In the genomic region with DNA sequence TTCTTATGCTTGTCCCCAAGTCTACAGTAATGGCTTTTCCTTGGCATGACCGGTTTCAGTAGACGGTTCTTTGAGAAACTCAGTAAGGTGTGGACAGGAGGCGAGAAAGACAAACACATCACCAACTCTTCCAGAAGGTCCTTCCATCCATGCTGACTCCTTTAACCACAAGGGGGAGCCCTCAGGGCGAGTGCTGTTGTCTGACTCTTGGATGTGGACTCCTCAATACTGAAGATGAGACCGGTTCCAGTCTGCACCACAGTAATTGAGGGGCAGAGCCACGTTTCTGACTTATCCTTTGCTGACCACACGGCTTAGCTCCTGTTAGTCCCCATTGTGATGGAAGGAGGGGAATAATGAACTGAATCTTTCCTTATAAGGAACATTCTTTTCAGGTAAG, we compare ENCODE assay signal across 8 mouse cellular contexts. TPM values are rescaled to one million over a fixed set of nuclear protein-coding genes. Genes with fewer than 3 reads are reported as not detected.
DNase-seq lines count a peak whose midpoint lies in the region; ATAC-seq and TF ChIP-seq lines count a peak whose summit lies in the region.

No protein-coding gene starts in this region.

- TF ChIP-seq POLR2A in heart, adult 2 months (IDR thresholded peaks at IDR 0.05; ENCODE audit: insufficient read depth, low read depth, low read length): no peak

- DNase-seq in heart, adult 11 months: peak; percentile 94
- peak; percentile 69 to 90 for DNase-seq in adrenal gland, adult (ENCODE audit: inconsistent age in 2 of 2, low spot score in 1 of 2)
- DNase-seq in heart, adult 2 months: peak; percentile 66 to 77
- peak; percentile 67 to 79 for DNase-seq in layer of hippocampus, adult 2 months (ENCODE audit: low spot score in 2 of 2)
- peak; percentile 68 for DNase-seq in splenic B cell, adult 2 months (ENCODE audit: low read depth, low spot score)

- H3K4me2 ChIP-seq in heart, embryonic 11.5 days: no peak overlapping the region

- no peak overlapping the region for H3K9ac ChIP-seq in heart, embryonic 11.5 days (ENCODE audit: low read depth, low read length)
- no peak overlapping the region for H3K9ac ChIP-seq in heart, adult 2 months (ENCODE audit: low read depth, low read length)

- TF ChIP-seq EP300 in heart, adult 2 months (IDR thresholded peaks at IDR 0.05; ENCODE audit: insufficient read depth, low read depth, low read length): peak; percentile 80

- H3K9me3 ChIP-seq in heart, embryonic 11.5 days (replicated peaks; ENCODE audit: control insufficient read depth, low read length): no peaks in the 10 kb centered on the region
- no peaks in the 10 kb centered on the region for H3K9me3 ChIP-seq in megakaryocyte, embryonic 14.5 days

- TF ChIP-seq CTCF in heart, adult 2 months (IDR thresholded peaks at IDR 0.05): peak; percentile 99
- peak; percentile 95 for TF ChIP-seq CTCF in layer of hippocampus, adult 2 months (conservative IDR thresholded peaks at IDR 0.05)

- intact Hi-C loops in heart, adult 2 months (cut with DNase I): loop anchor here (1.0 kb wide), 1 partner anchor 175 kb away; no protein-coding TSS in a partner anchor

- no peaks in the 10 kb centered on the region for H3K27me3 ChIP-seq in heart, embryonic 11.5 days (ENCODE audit: control insufficient read depth, insufficient read depth, low read length)
- H3K27me3 ChIP-seq in heart, adult 2 months (ENCODE audit: control insufficient read depth, insufficient read depth, low read length): no peaks in the 10 kb centered on the region
- H3K27me3 ChIP-seq in megakaryocyte, embryonic 14.5 days (replicated peaks): peaks cover 25% of the 10 kb centered on the region
- peaks cover 3% of the 10 kb centered on the region; the same call in 1 of the 2 replicates for H3K27me3 ChIP-seq in splenic B cell, adult 2 months (ENCODE audit: control insufficient read depth, insufficient read depth, low read length, poor library complexity, severe bottlenecking)

- no peak overlapping the region for H3K4me3 ChIP-seq in heart, embryonic 11.5 days (ENCODE audit: low read depth, low read length)
- H3K4me3 ChIP-seq in heart, adult 2 months: no peak overlapping the region
- no peak overlapping the region for H3K4me3 ChIP-seq in layer of hippocampus, adult 2 months
- H3K4me3 ChIP-seq in megakaryocyte, embryonic 14.5 days (replicated peaks): peak overlapping the region; percentile 60

- H3K79me2 ChIP-seq in heart, adult 2 months (replicated peaks; ENCODE audit: control insufficient read depth, insufficient read depth, low read length): 0 out of 2 replicates have a peak, but pooled peaks cover 1% of the 10 kb centered on the region

- 29% methylated on average over 7 of the region's 7 CpGs for WGBS in heart, embryonic 11.5 days (ENCODE audit: insufficient replicate concordance)
- 20% methylated on average over 7 of the region's 7 CpGs for WGBS in heart, adult 2 months

- no peak overlapping the region for H3K27ac ChIP-seq in heart, embryonic 11.5 days (ENCODE audit: low read depth, low read length)
- no peak overlapping the region; the same call in 1 of the 2 replicates for H3K27ac ChIP-seq in heart, adult 2 months
- H3K27ac ChIP-seq in layer of hippocampus, adult 2 months: no peak overlapping the region

- ATAC-seq in heart, embryonic 11.5 days (replicated peaks; ENCODE audit: insufficient number of reproducible peaks, low FRiP score, low TSS enrichment): no peak
- peak; percentile 53; the same call in 1 of the 2 replicates for ATAC-seq in common myeloid progenitor, adult 5-6 weeks (replicated peaks; ENCODE audit: low read depth, poor library complexity, severe bottlenecking)

- no peaks in the 10 kb centered on the region; the same call in 1 of the 2 replicates for H3K36me3 ChIP-seq in heart, embryonic 11.5 days (ENCODE audit: control insufficient read depth, insufficient read depth, low read length)
- no peaks in the 10 kb centered on the region for H3K36me3 ChIP-seq in heart, adult 2 months (ENCODE audit: control insufficient read depth, insufficient read depth, low read length)
- no peaks in the 10 kb centered on the region for H3K36me3 ChIP-seq in megakaryocyte, embryonic 14.5 days (replicated peaks; ENCODE audit: low read length)
- no peaks in the 10 kb centered on the region for H3K36me3 ChIP-seq in splenic B cell, adult 2 months (ENCODE audit: control insufficient read depth, insufficient read depth, low read length, poor library complexity, severe bottlenecking)

- peaks cover 29% of the 10 kb centered on the region for H3K4me1 ChIP-seq in heart, embryonic 11.5 days (ENCODE audit: control insufficient read depth, insufficient read depth, low read length)
- peaks cover 3% of the 10 kb centered on the region; the same call in 1 of the 2 replicates for H3K4me1 ChIP-seq in heart, adult 2 months (ENCODE audit: control insufficient read depth, insufficient read depth, low read length)
- peaks cover 41% of the 10 kb centered on the region for H3K4me1 ChIP-seq in megakaryocyte, embryonic 14.5 days

RNA-seq across cellular contexts. Expression of a gene that starts 1.2 kb away (rescaled TPM):
- 44.4 and 51.4 TPM in 2 replicates for polyA plus RNA-seq in heart, embryonic 11.5 days (2014; fragmentation: Nextera tagmentation; extraction: Ambion mirVana)
- 0.55 TPM in 1 of 2 replicates, not detected in the other for total RNA-seq in common myeloid progenitor, adult 5-6 weeks (2017)
- total RNA-seq in heart, adult 2 months (2021): 10 to 100 TPM; 12.1 to 15.1 TPM
- 11.8 and 19.7 TPM in 2 replicates for polyA plus RNA-seq in heart, adult 2 months (2012; rRNA removed)
- total RNA-seq in layer of hippocampus, adult 2 months (2021): 1 to 10 TPM; 4.8 to 5.8 TPM
- 0.08 TPM in 1 of 2 replicates, not detected in the other for polyA plus RNA-seq in megakaryocyte, embryonic 14.5 days (2012; ENCODE audit: insufficient read depth, low replicate concordance)

RNA-seq across cellular contexts. Expression of a gene that starts 30.5 kb away (rescaled TPM):
- polyA plus RNA-seq in heart, embryonic 11.5 days (2014; fragmentation: Nextera tagmentation; extraction: Ambion mirVana): 11.7 and 12.8 TPM in 2 replicates
- total RNA-seq in common myeloid progenitor, adult 5-6 weeks (2017): 1.1 and 7.4 TPM in 2 replicates
- 10 to 100 TPM; 11.4 to 15.6 TPM for total RNA-seq in heart, adult 2 months (2021)
- 5.2 and 5.7 TPM in 2 replicates for polyA plus RNA-seq in heart, adult 2 months (2012; rRNA removed)
- total RNA-seq in layer of hippocampus, adult 2 months (2021): 10 to 100 TPM; 18.3 to 23.4 TPM
- polyA plus RNA-seq in megakaryocyte, embryonic 14.5 days (2012; ENCODE audit: insufficient read depth, low replicate concordance): not detected in 2 replicates
